Mouse (Mus musculus) hindbrain, embryonic 13.5 days (tissue): Measurements from ENCODE around the gene Trmt10c. TPM values are rescaled to one million over a fixed set of nuclear protein-coding genes. Genes with fewer than 3 reads are reported as not detected.

ENCODE experiments used
- microRNA-seq: library from miRNA; unstranded; fragments of <30 nt; microRNA quantifications from one replicate; pipeline ENCODE4, GENCODE M21; 2016
- polyA plus RNA-seq: library from polyadenylated mRNA; unstranded; fragments of >200 nt; fragmentation: Nextera tagmentation; extraction: Ambion mirVana; gene quantifications from 2 replicates; pipeline ENCODE4 v1.2.1, GENCODE M21; 2015

Gene Trmt10c
- polyA plus RNA-seq, 1 experiment from 2014 or later, result 22.3 TPM

Small RNA genes within 50 kb of the gene (microRNA-seq; reads per million reads assigned to microRNA genes)
- gene Gm24047, result not detected

Other genes starting within 250 kb of the Trmt10c start
- 1.6 and 3.1 TPM in 2 replicates for gene Nfkbiz, start 198.9 kb downstream of the Trmt10c start, polyA plus RNA-seq
- 1.1 and 1.2 TPM in 2 replicates for gene Nxpe3, start 142.5 kb downstream of the Trmt10c start, polyA plus RNA-seq
- 16.9 and 17.3 TPM in 2 replicates for gene Cep97, start 103.0 kb downstream of the Trmt10c start, polyA plus RNA-seq
- 596 and 616 TPM in 2 replicates for gene Rpl24, start 71.5 kb downstream of the Trmt10c start, polyA plus RNA-seq
- gene Zbtb11, start 63.9 kb downstream of the Trmt10c start, polyA plus RNA-seq, result 21.5 and 22.3 TPM in 2 replicates
- 252 and 255 TPM in 2 replicates for gene Pcnp, start 8.1 kb downstream of the Trmt10c start, polyA plus RNA-seq
- 64.5 and 64.6 TPM in 2 replicates for gene Senp7, start 10.5 kb upstream of the Trmt10c start, polyA plus RNA-seq
- gene Impg2, start 166.5 kb upstream of the Trmt10c start, polyA plus RNA-seq, result 0.49 and 0.87 TPM in 2 replicates